In genomic region chr11:3266079-3266685, GRCm38 (mm10) we compare ENCODE assay signal across 8 mouse cellular contexts. TPM values are rescaled to one million over a fixed set of nuclear protein-coding genes. Genes with fewer than 3 reads are reported as not detected.
DNase-seq lines count a peak whose midpoint lies in the region; ATAC-seq and TF ChIP-seq lines count a peak whose summit lies in the region.

TSS of gene Drg1 (minus strand) at chr11:3266415.

- peaks cover 32% of the 10 kb centered on the region for H3K4me1 ChIP-seq in erythroblast, embryonic 14.5 days (ENCODE audit: control insufficient read depth)
- peaks cover 9% of the 10 kb centered on the region for H3K4me1 ChIP-seq in heart, embryonic 11.5 days (ENCODE audit: control insufficient read depth, insufficient read depth, low read length)
- H3K4me1 ChIP-seq in kidney, embryonic 16.5 days (ENCODE audit: insufficient read depth, low read length) = peaks cover 19% of the 10 kb centered on the region
- H3K4me1 ChIP-seq in liver, adult 2 months (ENCODE audit: control insufficient read depth, insufficient read depth, low read length) = peaks cover 8% of the 10 kb centered on the region

- ATAC-seq in heart, embryonic 11.5 days (replicated peaks; ENCODE audit: insufficient number of reproducible peaks, low FRiP score, low TSS enrichment) = peak; percentile 99
- ATAC-seq in kidney, embryonic 16.5 days (ENCODE audit: low FRiP score, low TSS enrichment) = peak; percentile 99

- H3K79me2 ChIP-seq in C2C12 (ENCODE audit: control insufficient read depth, insufficient read depth) = peaks cover 56% of the 10 kb centered on the region
- H3K79me2 ChIP-seq in liver, adult 2 months (ENCODE audit: control insufficient read depth, insufficient read depth, low read length) = peaks cover 16% of the 10 kb centered on the region
- peaks cover 39% of the 10 kb centered on the region for H3K79me2 ChIP-seq in myocyte (ENCODE audit: control insufficient read depth, insufficient read depth)

- peak; percentile 99 for DNase-seq in brain, embryonic 14.5 days (ENCODE audit: low read depth)
- peak; percentile 77 for DNase-seq in liver, adult 2 months (ENCODE audit: extremely low read depth, low read depth, low spot score)
- DNase-seq in splenic B cell, adult 2 months (ENCODE audit: low read depth, low spot score) = peak; percentile 95

- H3ac ChIP-seq in C2C12 (ENCODE audit: control insufficient read depth, insufficient read length, low read depth) = peak within 1 kb of the TSS; percentile 85
- H3ac ChIP-seq in myocyte (ENCODE audit: control insufficient read depth, insufficient read length) = peak within 1 kb of the TSS; percentile 61

- H3K27me3 ChIP-seq in C2C12 (ENCODE audit: control insufficient read depth, insufficient read depth, insufficient read length) (no peaks in the 10 kb centered on the region), myocyte (ENCODE audit: control insufficient read depth, insufficient read depth, insufficient read length) (no peaks in the 10 kb centered on the region)
- H3K27me3 ChIP-seq in erythroblast, embryonic 14.5 days (ENCODE audit: control insufficient read depth) = no peaks in the 10 kb centered on the region
- H3K27me3 ChIP-seq in heart, embryonic 11.5 days (ENCODE audit: control insufficient read depth, insufficient read depth, low read length) = no peaks in the 10 kb centered on the region
- no peaks in the 10 kb centered on the region for H3K27me3 ChIP-seq in kidney, embryonic 16.5 days (ENCODE audit: insufficient read depth, low read length)
- no peaks in the 10 kb centered on the region for H3K27me3 ChIP-seq in liver, adult 2 months (ENCODE audit: control insufficient read depth, insufficient read depth, low read length)
- no peaks in the 10 kb centered on the region; the same call in 1 of the 2 replicates for H3K27me3 ChIP-seq in splenic B cell, adult 2 months (ENCODE audit: control insufficient read depth, insufficient read depth, low read length, poor library complexity, severe bottlenecking)

- H3K27ac ChIP-seq in heart, embryonic 11.5 days (ENCODE audit: low read depth, low read length) = peak within 1 kb of the TSS; percentile 93
- H3K27ac ChIP-seq in kidney, embryonic 16.5 days (ENCODE audit: low read length) = peak within 1 kb of the TSS; percentile 95
- H3K27ac ChIP-seq in liver, adult 2 months (replicated peaks; ENCODE audit: insufficient read depth, low read depth, low read length) = peak within 1 kb of the TSS; percentile 70

- TF ChIP-seq POLR2A in brain, embryonic 14.5 days (IDR thresholded peaks at IDR 0.05; ENCODE audit: borderline replicate concordance, extremely low read depth, insufficient read depth, insufficient read length, poor library complexity, severe bottlenecking) = peak; percentile 87
- TF ChIP-seq POLR2A in liver, adult 2 months (IDR thresholded peaks at IDR 0.05; ENCODE audit: extremely low read depth, insufficient read depth, low read length) = peak; percentile 82; the same call in 1 of the 2 replicates
- TF ChIP-seq POLR2A in myocyte (IDR thresholded peaks at IDR 0.05; ENCODE audit: insufficient read length, low read depth) = peak; percentile 97

- H3K9me3 ChIP-seq in erythroblast, embryonic 14.5 days (ENCODE audit: control insufficient read depth, low read length) = no peaks in the 10 kb centered on the region
- no peaks in the 10 kb centered on the region for H3K9me3 ChIP-seq in heart, embryonic 11.5 days (replicated peaks; ENCODE audit: control insufficient read depth, low read length)
- no peaks in the 10 kb centered on the region for H3K9me3 ChIP-seq in kidney, embryonic 16.5 days (ENCODE audit: low read length)

- no peak for TF ChIP-seq CTCF in C2C12 (IDR thresholded peaks at IDR 0.05; ENCODE audit: control insufficient read depth, insufficient read depth, insufficient read length)
- TF ChIP-seq CTCF in brain, embryonic 14.5 days (IDR thresholded peaks at IDR 0.05; ENCODE audit: borderline replicate concordance, extremely low read depth, insufficient read depth, insufficient read length) = no peak
- TF ChIP-seq CTCF in liver, adult 2 months (IDR thresholded peaks at IDR 0.05; ENCODE audit: low read depth, low read length) = no peak

- H3K4me2 ChIP-seq in heart, embryonic 11.5 days = peak within 1 kb of the TSS; percentile 83
- peak within 1 kb of the TSS; percentile 64 for H3K4me2 ChIP-seq in kidney, embryonic 16.5 days (replicated peaks; ENCODE audit: low read depth, low read length)
- peak within 1 kb of the TSS; percentile 84 for H3K4me2 ChIP-seq in myocyte (ENCODE audit: low read depth)

- H3K4me3 ChIP-seq in C2C12 (ENCODE audit: insufficient read depth, poor library complexity, severe bottlenecking) (peak within 1 kb of the TSS; percentile 96), myocyte (peak within 1 kb of the TSS; percentile 97)
- peak within 1 kb of the TSS; percentile 70 for H3K4me3 ChIP-seq in erythroblast, embryonic 14.5 days (replicated peaks)
- peak within 1 kb of the TSS; percentile 96 for H3K4me3 ChIP-seq in heart, embryonic 11.5 days (ENCODE audit: low read depth, low read length)
- peak within 1 kb of the TSS; percentile 89 for H3K4me3 ChIP-seq in kidney, embryonic 16.5 days (ENCODE audit: low read length)
- H3K4me3 ChIP-seq in liver, adult 2 months (ENCODE audit: insufficient read depth, low read depth, low read length) = peak within 1 kb of the TSS; percentile 98

- peaks cover 32% of the 10 kb centered on the region for H3K79me3 ChIP-seq in C2C12 (ENCODE audit: low read depth)

- peaks cover 33% of the 10 kb centered on the region for H3K36me3 ChIP-seq in C2C12 (ENCODE audit: control insufficient read depth, insufficient read depth)
- H3K36me3 ChIP-seq in erythroblast, embryonic 14.5 days (ENCODE audit: control insufficient read depth) = peaks cover 36% of the 10 kb centered on the region
- peaks cover 11% of the 10 kb centered on the region; the same call in 1 of the 2 replicates for H3K36me3 ChIP-seq in heart, embryonic 11.5 days (ENCODE audit: control insufficient read depth, insufficient read depth, low read length)
- peaks cover 25% of the 10 kb centered on the region for H3K36me3 ChIP-seq in kidney, embryonic 16.5 days (ENCODE audit: insufficient read depth, low read length)
- H3K36me3 ChIP-seq in liver, adult 2 months (ENCODE audit: control insufficient read depth, insufficient read depth, low read length) = peaks cover 17% of the 10 kb centered on the region
- peaks cover 19% of the 10 kb centered on the region for H3K36me3 ChIP-seq in myocyte (ENCODE audit: control insufficient read depth, insufficient read depth)
- H3K36me3 ChIP-seq in splenic B cell, adult 2 months (ENCODE audit: control insufficient read depth, insufficient read depth, low read length, poor library complexity, severe bottlenecking) = peaks cover 6% of the 10 kb centered on the region

- peak within 1 kb of the TSS; percentile 98 for H3K9ac ChIP-seq in heart, embryonic 11.5 days (ENCODE audit: low read depth, low read length)
- H3K9ac ChIP-seq in kidney, embryonic 16.5 days (replicated peaks; ENCODE audit: low read length) = peak within 1 kb of the TSS; percentile 99
- H3K9ac ChIP-seq in liver, adult 2 months (ENCODE audit: low read depth, low read length) = peak within 1 kb of the TSS; percentile 97

- WGBS in heart, embryonic 11.5 days (ENCODE audit: insufficient replicate concordance) = under 1% methylated on average over 64 of the region's 72 CpGs
- under 1% methylated on average over 70 of the region's 72 CpGs for whole genome bisulfite sequencing in kidney, embryonic 16.5 days
- WGBS in liver, adult 2 months = under 1% methylated on average over 70 of the region's 72 CpGs

TF ChIP-seq in C2C12, 6 proteins besides CTCF, POLR2A, EP300 and RAD21:
- no peak for TF ChIP-seq FOSL1 (IDR thresholded peaks at IDR 0.05; ENCODE audit: insufficient read depth, low read length, poor library complexity, severe bottlenecking)
- TF ChIP-seq MAX (IDR thresholded peaks at IDR 0.05) = peak; percentile 68
- no peak for TF ChIP-seq MYOG (IDR thresholded peaks at IDR 0.05; ENCODE audit: control insufficient read depth, extremely low read depth, insufficient read length)
- no peak for TF ChIP-seq USF1 (IDR thresholded peaks at IDR 0.05; ENCODE audit: low read depth)

TF ChIP-seq in myocyte, 11 proteins besides CTCF, POLR2A, EP300 and RAD21:
- TF ChIP-seq MAX (IDR thresholded peaks at IDR 0.05; ENCODE audit: low read depth) (no peak), MYOD1 (IDR thresholded peaks at IDR 0.05; ENCODE audit: control insufficient read depth in 1 of 3, insufficient read length in 2 of 3, low read depth in 2 of 3) (peak in 2 of 3 experiments; percentile 13 to 35), POLR2AphosphoS2 (IDR thresholded peaks at IDR 0.05; ENCODE audit: insufficient read length, low read depth) (peak; percentile 96), E2F4 (IDR thresholded peaks at IDR 0.05; ENCODE audit: insufficient read depth) (peak; percentile 34), CEBPB (IDR thresholded peaks at IDR 0.05; ENCODE audit: insufficient read depth, poor library complexity, severe bottlenecking) (no peak), MYOG (IDR thresholded peaks at IDR 0.05; ENCODE audit: control insufficient read depth in 1 of 3, insufficient read depth in 1 of 3, insufficient read length in 2 of 3, low read depth in 2 of 3) (peak in 1 of 3 experiments; percentile 20), REST (IDR thresholded peaks at IDR 0.05; ENCODE audit: insufficient read depth, insufficient read length) (peak; percentile 30), TCF12 (IDR thresholded peaks at IDR 0.05; ENCODE audit: insufficient read depth, poor library complexity, severe bottlenecking) (no peak), USF1 (IDR thresholded peaks at IDR 0.05; ENCODE audit: low read depth) (no peak), TCF3 (IDR thresholded peaks at IDR 0.05; ENCODE audit: insufficient read length, low read depth) (no peak)

RNA-seq across cellular contexts. Expression of gene Drg1, which starts in this region (rescaled TPM):
- polyA plus RNA-seq in C2C12 (2012; fragmentation: generic; extraction: Trizol) (136 TPM), myocyte (2012; fragmentation: generic; extraction: Trizol) (109 TPM)
- polyA plus RNA-seq in brain, embryonic 14.5 days (2012; rRNA removed) = 85.8 and 96.3 TPM in 2 replicates
- 3.4 and 5.6 TPM in 2 replicates for polyA plus RNA-seq in erythroblast, embryonic 14.5 days (2012)
- 182 and 194 TPM in 2 replicates for polyA plus RNA-seq in heart, embryonic 11.5 days (2014; fragmentation: Nextera tagmentation; extraction: Ambion mirVana)
- polyA plus RNA-seq in kidney, embryonic 16.5 days (2015; fragmentation: Nextera tagmentation; extraction: Ambion mirVana) = 244 and 249 TPM in 2 replicates
- total RNA-seq in liver, adult 2 months (2014; rRNA removed) = 57.1 and 61.9 TPM in 2 replicates
- polyA plus RNA-seq in liver, adult 2 months (2012; rRNA removed) = 16.8 and 17.8 TPM in 2 replicates

Comparison
In these comparisons a context has a peak if more than half of its experiments do, and no peak if none do; other contexts are left out.
1. Peak in every context shown above with its lines: DNase-seq, ATAC-seq, H3K4me3 ChIP-seq and H3K27ac ChIP-seq.